Mouse (Mus musculus) neural tube, embryonic 14.5 days (tissue): ENCODE measurements around the gene B130006D01Rik. TPM values are rescaled to one million over a fixed set of nuclear protein-coding genes. Genes with fewer than 3 reads are reported as not detected.
"Not testable (repeated sequence)": the region's sequence is repeated elsewhere in the genome, so short reads cannot be mapped to it uniquely, and the experiment has no call there.

ENCODE experiments used
- ATAC-seq: fragments of 200-750 bp; cut with Nextera tagmentation; 2 replicates; pipeline ENCODE4 v1.8.0; 2017; ENCODE audit warnings: low read depth, mild to moderate bottlenecking, moderate TSS enrichment, moderate library complexity
- H3K27ac ChIP-seq: fragments of 300-500 bp; sonication (generic); 2 replicates; pipeline ENCODE4 v1.5.1; 2014; ENCODE audit warnings: low read depth, mild to moderate bottlenecking, control low read depth, low read length, moderate library complexity, mixed read lengths
- H3K27me3 ChIP-seq: fragments of 300-500 bp; sonication (generic); 2 replicates; pipeline ENCODE4 v1.6.1; 2014; ENCODE audit warnings: low read length; ENCODE audit not compliant: control insufficient read depth, insufficient read depth
- H3K36me3 ChIP-seq: fragments of 300-500 bp; sonication (generic); 2 replicates; pipeline ENCODE4 v1.6.1; 2014; ENCODE audit warnings: low read length, mixed read lengths; ENCODE audit not compliant: control insufficient read depth, insufficient read depth
- H3K4me1 ChIP-seq: fragments of 300-500 bp; sonication (generic); 2 replicates; pipeline ENCODE4 v1.6.1; 2014; ENCODE audit warnings: low read length; ENCODE audit not compliant: control insufficient read depth, insufficient read depth
- H3K4me2 ChIP-seq: fragments of 300-500 bp; sonication (generic); 2 replicates; pipeline ENCODE4 v1.6.1; 2014; ENCODE audit warnings: mild to moderate bottlenecking, low read depth, low read length, control low read depth
- H3K4me3 ChIP-seq: fragments of 300-500 bp; sonication (generic); 2 replicates; pipeline ENCODE4 v1.5.1; 2014; ENCODE audit warnings: low read depth, low read length, control low read depth, mixed read lengths
- H3K9ac ChIP-seq: fragments of 300-500 bp; sonication (generic); replicated peaks from 2 replicates; pipeline ENCODE4 v1.6.1; 2014; ENCODE audit warnings: low read depth, mild to moderate bottlenecking, control low read depth, low read length, mixed read lengths
- H3K9me3 ChIP-seq: fragments of 300-500 bp; sonication (generic); 2 replicates; pipeline ENCODE4 v1.6.1; 2016; ENCODE audit warnings: low read length; ENCODE audit not compliant: control insufficient read depth
- WGBS: fragments of 180-500 bp; shearing (Covaris S2); extraction: QIAGEN DNeasy Blood & Tissue Kit; methylation state at CpG from one replicate; pipeline ENCODE4 v1.1.7; 2014; 5-methylcytosine and 5-hydroxymethylcytosine counted together
- polyA plus RNA-seq: library from polyadenylated mRNA; unstranded; fragments of >200 nt; fragmentation: Nextera tagmentation; extraction: Ambion mirVana; gene quantifications from 2 replicates; pipeline ENCODE4 v1.2.1, GENCODE M21; 2014

The B130006D01Rik gene
- polyA plus RNA-seq, 1 experiment from 2014 or later: 1.4 TPM

DNA sequence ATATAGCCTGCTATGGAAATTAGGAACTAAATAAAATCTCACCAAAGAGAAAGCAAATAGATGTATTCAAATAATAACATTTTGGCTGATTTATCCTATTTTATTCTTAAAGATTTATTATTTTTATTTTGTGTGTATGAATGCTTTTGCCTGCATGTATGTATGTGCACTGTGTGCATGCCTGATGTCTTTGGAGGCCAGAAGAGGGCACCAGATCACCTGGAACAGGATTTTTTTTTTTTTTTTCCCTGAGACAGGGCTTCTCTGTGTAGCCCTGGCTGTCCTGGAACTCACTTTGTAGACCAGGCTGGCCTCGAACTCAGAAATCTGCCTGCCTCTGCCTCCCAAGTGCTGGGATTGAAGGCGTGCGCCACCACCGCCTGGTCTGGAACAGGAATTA is 31.8 kb downstream of the B130006D01Rik start:
- not testable (repeated sequence) for H3K4me3 ChIP-seq, H3K4me1 ChIP-seq, H3K9me3 ChIP-seq, H3K4me2 ChIP-seq, H3K9ac ChIP-seq, H3K27me3 ChIP-seq, H3K27ac ChIP-seq, ATAC-seq
- peaks cover 24% of the 10 kb centered on the region for H3K36me3 ChIP-seq
- WGBS: 99% methylated on average over 4 of the region's 4 CpGs

DNA sequence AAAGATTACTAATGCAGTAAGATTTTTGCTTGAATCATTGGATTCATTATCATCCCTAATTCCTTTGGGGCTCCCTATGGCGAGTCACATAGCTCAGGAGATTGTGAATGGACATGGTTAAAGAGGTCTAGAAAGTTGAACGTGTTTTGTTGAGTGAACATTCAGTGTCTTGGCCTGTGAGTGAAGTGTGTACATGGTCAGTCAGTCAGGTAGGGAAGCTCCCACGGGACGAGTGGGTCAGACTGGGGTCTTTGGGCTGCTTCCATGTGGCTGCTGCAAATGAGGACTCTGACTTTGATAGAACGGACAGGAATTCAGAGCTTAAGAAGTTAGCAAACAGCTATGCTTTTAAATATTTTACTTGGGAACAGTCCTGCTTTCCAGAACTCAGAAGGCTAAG is 37.1 kb downstream of the B130006D01Rik start:
- Histone ChIP-seq H3K4me3 (no peak overlapping the region), H3K27me3 (no peaks in the 10 kb centered on the region), H3K9ac (no peak overlapping the region), H3K27ac (no peak overlapping the region), H3K9me3 (no peaks in the 10 kb centered on the region), H3K4me2 (no peak overlapping the region), H3K36me3 (peaks cover 4% of the 10 kb centered on the region; the same call in 1 of the 2 replicates), H3K4me1 (no peaks in the 10 kb centered on the region)
- WGBS: 93% methylated on average over 5 of the region's 5 CpGs
- no peak for ATAC-seq

DNA sequence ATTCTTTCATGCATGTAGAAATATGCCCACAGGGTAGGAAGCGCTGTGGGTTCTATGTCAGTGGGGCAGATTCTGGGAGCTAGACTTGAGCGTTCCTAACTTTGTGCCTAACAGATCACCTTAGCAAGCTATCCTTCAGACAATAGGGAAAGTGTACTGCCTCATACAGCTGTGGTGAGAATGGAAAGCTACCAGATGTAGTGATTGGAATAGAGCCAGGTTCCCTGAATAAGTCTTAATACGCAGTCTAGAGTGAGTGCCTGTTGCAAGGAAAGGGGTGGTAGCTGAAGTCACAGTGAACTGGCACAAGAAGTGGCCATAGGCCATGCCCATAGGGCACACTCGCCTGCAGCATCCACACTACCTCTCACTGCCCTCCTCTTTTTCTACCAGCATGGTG is 39.6 kb downstream of the B130006D01Rik start:
- Histone ChIP-seq H3K4me3 (no peak overlapping the region), H3K27ac (no peak overlapping the region), H3K9me3 (no peaks in the 10 kb centered on the region), H3K9ac (no peak overlapping the region), H3K36me3 (no peaks in the 10 kb centered on the region; the same call in 1 of the 2 replicates), H3K4me2 (no peak overlapping the region), H3K27me3 (no peaks in the 10 kb centered on the region), H3K4me1 (no peaks in the 10 kb centered on the region)
- ATAC-seq: no peak
- 86% methylated on average over 4 of the region's 4 CpGs for WGBS

DNA sequence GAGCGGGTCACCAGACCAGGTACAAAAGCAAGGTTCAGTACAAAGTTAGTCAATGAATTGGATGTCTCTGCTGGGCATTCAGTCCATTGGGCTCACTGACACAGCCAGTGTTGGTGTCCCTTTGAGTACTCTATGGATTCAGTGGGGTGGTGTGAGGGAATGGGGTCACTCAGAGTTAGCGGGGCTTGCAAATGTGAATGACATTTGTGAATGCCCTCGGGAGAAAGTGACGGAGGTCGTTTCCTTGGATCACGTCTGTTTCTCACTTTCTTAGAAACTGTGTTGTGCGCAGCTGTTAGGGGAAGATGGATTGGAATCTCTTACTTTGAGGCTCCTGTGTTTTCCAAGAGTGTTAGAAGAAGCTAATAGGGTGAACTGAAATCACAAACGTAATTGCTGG is 41.4 kb downstream of the B130006D01Rik start:
- H3K36me3 ChIP-seq: no peaks in the 10 kb centered on the region; the same call in 1 of the 2 replicates
- H3K27me3 ChIP-seq: no peaks in the 10 kb centered on the region
- no peak overlapping the region for H3K9ac ChIP-seq
- H3K4me2 ChIP-seq: no peak overlapping the region
- H3K4me3 ChIP-seq: no peak overlapping the region
- H3K27ac ChIP-seq: no peak overlapping the region
- ATAC-seq: no peak
- WGBS: 61% methylated on average over 8 of the region's 8 CpGs
- H3K9me3 ChIP-seq: no peaks in the 10 kb centered on the region
- no peaks in the 10 kb centered on the region for H3K4me1 ChIP-seq

DNA sequence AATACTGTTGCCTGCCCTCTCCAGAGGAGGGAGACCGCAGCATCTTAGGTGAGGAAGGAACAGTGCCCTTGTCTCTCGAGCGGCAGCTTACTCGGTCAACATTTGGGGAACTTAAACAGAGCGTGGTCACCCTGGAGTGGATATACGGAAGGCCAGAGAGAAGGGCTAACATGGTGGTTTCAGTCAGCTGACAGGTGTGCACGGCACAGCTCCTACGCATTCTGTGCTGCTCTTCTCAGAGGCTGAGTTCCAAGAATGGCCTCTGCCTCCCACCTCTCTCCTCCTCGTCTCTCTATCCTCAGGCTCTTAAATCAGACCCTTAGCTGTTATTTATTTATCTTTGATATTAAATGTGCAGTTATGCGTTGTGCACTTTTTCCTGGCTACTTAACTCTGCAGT is 41.9 kb downstream of the B130006D01Rik start:
- WGBS: 85% methylated on average over 10 of the region's 10 CpGs
- ATAC-seq: no peak
- H3K27me3 ChIP-seq: no peaks in the 10 kb centered on the region

DNA sequence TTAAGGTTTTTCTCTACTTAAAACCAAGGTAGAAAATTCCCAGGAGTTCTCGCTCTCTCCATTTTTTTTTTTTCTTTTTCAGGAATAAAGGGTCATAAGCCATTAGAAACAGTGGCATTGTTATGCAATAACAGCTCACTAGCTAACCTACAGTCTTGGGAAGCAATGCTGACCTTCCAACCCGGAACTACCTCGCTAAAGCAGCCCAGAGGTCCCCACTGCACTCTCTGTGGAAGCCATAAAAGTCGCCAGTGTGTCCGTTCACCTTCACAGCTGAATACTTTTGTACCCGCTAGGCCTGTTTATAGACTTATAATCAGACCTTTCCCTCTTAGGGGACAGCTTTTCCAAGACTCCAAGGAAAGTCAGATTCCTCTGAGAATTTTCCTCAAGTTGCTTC is 44.9 kb downstream of the B130006D01Rik start:
- Histone ChIP-seq H3K27ac (no peak overlapping the region), H3K4me1 (no peaks in the 10 kb centered on the region), H3K4me3 (no peak overlapping the region), H3K9ac (no peak overlapping the region), H3K9me3 (no peaks in the 10 kb centered on the region), H3K36me3 (no peaks in the 10 kb centered on the region; the same call in 1 of the 2 replicates), H3K4me2 (no peak overlapping the region), H3K27me3 (no peaks in the 10 kb centered on the region)
- 69% methylated on average over 6 of the region's 6 CpGs for WGBS
- ATAC-seq: no peak

More for the DNA sequence above, 41.9 kb downstream of the B130006D01Rik start:
- H3K4me1 ChIP-seq: no peaks in the 10 kb centered on the region
- no peak overlapping the region for H3K27ac ChIP-seq
- H3K4me3 ChIP-seq: no peak overlapping the region
- H3K9ac ChIP-seq: no peak overlapping the region
- H3K4me2 ChIP-seq: no peak overlapping the region
- no peaks in the 10 kb centered on the region; the same call in 1 of the 2 replicates for H3K36me3 ChIP-seq
- no peaks in the 10 kb centered on the region for H3K9me3 ChIP-seq

DNA sequence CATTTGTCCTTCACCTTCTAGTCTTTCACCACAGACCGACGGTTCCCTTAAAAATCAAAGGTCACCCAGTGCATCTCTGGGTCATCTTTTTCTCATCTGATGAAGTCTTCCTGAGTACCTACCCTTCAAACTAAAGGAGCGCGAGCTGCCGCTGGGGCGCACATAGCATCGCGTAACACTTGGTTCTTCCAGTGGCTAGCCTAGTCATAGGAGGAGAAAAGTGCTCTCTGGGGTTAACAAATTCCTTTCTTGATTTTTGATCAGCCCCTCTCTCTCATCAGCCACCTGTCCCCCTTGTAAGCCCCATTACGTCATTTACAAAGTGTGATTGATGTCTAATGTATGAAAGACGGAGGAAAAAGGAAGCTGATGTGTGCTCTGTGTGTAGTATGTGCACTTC is 45.8 kb downstream of the B130006D01Rik start:
- WGBS: 92% methylated on average over 10 of the region's 10 CpGs
- Histone ChIP-seq H3K9ac (no peak overlapping the region), H3K4me2 (no peak overlapping the region), H3K36me3 (no peaks in the 10 kb centered on the region; the same call in 1 of the 2 replicates), H3K4me3 (no peak overlapping the region), H3K27ac (no peak overlapping the region), H3K27me3 (no peaks in the 10 kb centered on the region), H3K4me1 (no peaks in the 10 kb centered on the region), H3K9me3 (no peaks in the 10 kb centered on the region)
- ATAC-seq: no peak

DNA sequence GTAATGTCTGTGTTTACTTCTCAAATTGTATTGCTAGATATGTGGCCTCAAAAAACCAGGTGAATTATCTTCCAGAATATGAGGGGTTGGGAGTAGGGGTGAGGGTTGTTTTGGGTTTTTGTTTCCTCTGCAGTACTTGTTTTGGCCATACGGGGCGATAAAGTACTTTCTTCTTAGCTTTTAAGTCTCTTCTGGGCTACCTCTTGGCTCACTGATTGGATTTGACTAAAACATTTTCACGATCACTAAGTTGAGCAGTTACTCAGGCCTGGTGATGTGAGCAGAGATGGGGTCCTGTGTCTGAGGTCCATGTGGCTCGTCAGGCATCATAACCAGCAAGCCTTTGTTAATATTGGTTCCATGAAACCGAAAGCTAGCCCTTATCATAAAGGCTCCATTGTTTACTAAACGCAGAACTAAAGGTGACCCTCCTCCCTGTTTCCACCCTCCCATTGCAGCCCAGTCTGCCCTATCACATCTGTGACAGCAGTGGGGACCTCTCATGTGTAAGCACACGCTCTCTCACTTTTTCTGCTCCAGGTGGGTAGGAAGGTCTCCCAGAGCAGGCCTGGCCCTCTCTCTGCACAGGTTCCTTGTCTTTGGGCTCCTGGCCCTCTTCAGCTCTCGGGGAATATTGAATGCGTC is 47.5 kb downstream of the B130006D01Rik start:
- Histone ChIP-seq H3K27me3 (no peaks in the 10 kb centered on the region), H3K36me3 (no peaks in the 10 kb centered on the region), H3K9ac (no peak overlapping the region), H3K4me3 (no peak overlapping the region), H3K27ac (no peak overlapping the region), H3K4me2 (no peak overlapping the region), H3K9me3 (no peaks in the 10 kb centered on the region), H3K4me1 (no peaks in the 10 kb centered on the region)
- 64% methylated on average over 9 of the region's 9 CpGs for WGBS
- no peak for ATAC-seq

DNA sequence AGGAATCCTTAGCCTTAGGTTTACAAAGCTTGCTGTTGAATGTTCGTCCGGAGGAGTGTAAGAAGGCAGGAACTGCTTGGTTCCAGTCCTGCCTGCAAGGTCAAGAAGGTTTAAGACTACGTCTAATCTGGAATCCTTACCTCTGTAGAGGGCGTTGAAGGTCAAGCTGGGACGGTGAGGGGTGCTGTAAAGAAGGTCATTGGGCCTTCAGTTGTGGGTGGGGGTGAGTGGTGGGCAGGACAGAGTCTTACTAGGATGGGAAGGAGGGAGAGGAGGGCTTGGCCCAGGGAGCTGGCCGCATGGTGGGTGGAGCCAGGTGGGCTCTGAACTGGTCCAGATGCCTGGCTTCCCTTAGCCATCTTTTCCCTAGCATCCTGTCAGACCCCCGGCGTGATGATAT is 48.3 kb downstream of the B130006D01Rik start:
- 87% methylated on average over 8 of the region's 8 CpGs for WGBS
- Histone ChIP-seq H3K27me3 (no peaks in the 10 kb centered on the region), H3K4me2 (no peak overlapping the region), H3K9ac (no peak overlapping the region), H3K4me3 (no peak overlapping the region), H3K27ac (no peak overlapping the region), H3K9me3 (no peaks in the 10 kb centered on the region), H3K4me1 (no peaks in the 10 kb centered on the region), H3K36me3 (no peaks in the 10 kb centered on the region)
- no peak for ATAC-seq
